ENCODE assay signal across 39 mouse cellular contexts in genomic region chr15:75268121-75268520, GRCm38 (mm10). TPM values are rescaled to one million over a fixed set of nuclear protein-coding genes. Genes with fewer than 3 reads are reported as not detected.
"Had no signal": no experiment of that assay in that cellular context is flagged by ENCODE, and none has a peak within 500 bp of the region (broad histone marks: within the 10 kb centered on the region; RNA-seq: fewer than 3 reads in every experiment).

Ly6f (plus strand) TSS chr15:75268421.

- H3K27ac ChIP-seq: embryonic facial prominence, embryonic 10.5 days; embryonic facial prominence, embryonic 12.5 days; embryonic facial prominence, embryonic 13.5 days; embryonic facial prominence, embryonic 15.5 days; forebrain, embryonic 10.5 days; forebrain, embryonic 12.5 days; forebrain, embryonic 13.5 days; forebrain, embryonic 15.5 days; gastrocnemius, adult 2 months; heart, adult 2 months had no signal

- H3K4me3 ChIP-seq: embryonic facial prominence, embryonic 10.5 days; embryonic facial prominence, embryonic 12.5 days; embryonic facial prominence, embryonic 13.5 days; embryonic facial prominence, embryonic 15.5 days; erythroblast, embryonic 14.5 days; forebrain, embryonic 10.5 days; forebrain, embryonic 12.5 days; forebrain, embryonic 13.5 days; forebrain, embryonic 15.5 days; gastrocnemius, adult 2 months; heart, adult 2 months had no signal

- H3K36me3 ChIP-seq: embryonic facial prominence, embryonic 10.5 days; embryonic facial prominence, embryonic 12.5 days; embryonic facial prominence, embryonic 13.5 days; embryonic facial prominence, embryonic 15.5 days; forebrain, embryonic 10.5 days; forebrain, embryonic 12.5 days; forebrain, embryonic 15.5 days had no signal

- H3K4me1 ChIP-seq: embryonic facial prominence, embryonic 10.5 days; embryonic facial prominence, embryonic 12.5 days; embryonic facial prominence, embryonic 13.5 days; embryonic facial prominence, embryonic 15.5 days; forebrain, embryonic 10.5 days; forebrain, embryonic 12.5 days; forebrain, embryonic 13.5 days; forebrain, embryonic 15.5 days had no signal

- DNase-seq: cerebellum, adult 2 months; cerebellum, adult 8-10 months; cerebellum, adult 9-10 months; cerebellum, adult 9-11 months; cerebellum, postnatal 10 days; cerebellum, postnatal 14 days; cerebellum, postnatal 25 days; cerebellum, postnatal 36 days; embryo, embryonic 11 days; forebrain, postnatal 0 days; gastrocnemius, adult 2 months; gastrocnemius, postnatal 10 days; gastrocnemius, postnatal 14 days; gastrocnemius, postnatal 25 days; gastrocnemius, postnatal 36 days; heart, adult 18-20 months; heart, adult 2 months had no signal

- H3K27me3 ChIP-seq: embryonic facial prominence, embryonic 12.5 days; embryonic facial prominence, embryonic 13.5 days; embryonic facial prominence, embryonic 15.5 days; forebrain, embryonic 12.5 days; forebrain, embryonic 13.5 days; forebrain, embryonic 15.5 days had no signal

RNA-seq across cellular contexts. Expression of gene Ly6f, which starts in this region (rescaled TPM):
- total RNA-seq: common myeloid progenitor, adult 5-6 weeks; forebrain, postnatal 0 days; gastrocnemius, adult 18-20 months; gastrocnemius, adult 2 months; gastrocnemius, adult 8-10 months; gastrocnemius, postnatal 10 days; gastrocnemius, postnatal 14 days; gastrocnemius, postnatal 25 days; gastrocnemius, postnatal 36 days; gastrocnemius, postnatal 4 days; granulocyte monocyte progenitor cell, adult 5-6 weeks; heart, adult 18-20 months; heart, adult 2 months; heart, adult 8-10 months had no signal
- polyA plus RNA-seq: cerebellum, adult 2 months; cortical plate, adult 2 months; embryonic facial prominence, embryonic 10.5 days; embryonic facial prominence, embryonic 11.5 days; embryonic facial prominence, embryonic 12.5 days; embryonic facial prominence, embryonic 13.5 days; embryonic facial prominence, embryonic 14.5 days; embryonic facial prominence, embryonic 15.5 days; erythroblast, embryonic 14.5 days; forebrain, embryonic 10.5 days; forebrain, embryonic 11.5 days; forebrain, embryonic 12.5 days; forebrain, embryonic 13.5 days; forebrain, embryonic 14.5 days; forebrain, embryonic 15.5 days; forebrain, embryonic 16.5 days; forebrain, postnatal 0 days; frontal cortex, adult 2 months; heart, adult 2 months had no signal
